Mouse (Mus musculus) stomach, embryonic 14.5 days (tissue): Measurements from ENCODE around the gene Hif1an. TPM values are rescaled to one million over a fixed set of nuclear protein-coding genes. Genes with fewer than 3 reads are reported as not detected.

ENCODE experiments used
- polyA plus RNA-seq: library from polyadenylated mRNA; unstranded; fragments of >200 nt; fragmentation: Nextera tagmentation; extraction: Ambion mirVana; gene quantifications from 2 replicates; pipeline ENCODE4 v1.2.1, GENCODE M21; 2014

Gene Hif1an
- polyA plus RNA-seq, 1 experiment from 2014 or later, result 31.3 TPM

Other genes starting within 250 kb of the Hif1an start
- gene Scd4, start 229.8 kb upstream of the Hif1an start, polyA plus RNA-seq, result 0.10 and 0.25 TPM in 2 replicates
- gene Scd1, start 155.0 kb upstream of the Hif1an start, polyA plus RNA-seq, result 3.7 and 4.3 TPM in 2 replicates
- 0.21 and 0.46 TPM in 2 replicates for gene Wnt8b, start 69.4 kb upstream of the Hif1an start, polyA plus RNA-seq
- gene Sec31b, start 17.0 kb upstream of the Hif1an start, polyA plus RNA-seq, result 0.36 and 0.67 TPM in 2 replicates
- gene Gm20538, start 10.0 kb upstream of the Hif1an start, polyA plus RNA-seq, result not detected in 2 replicates
- 503 and 572 TPM in 2 replicates for gene Ndufb8, start 7.4 kb upstream of the Hif1an start, polyA plus RNA-seq
- gene Pax2, start 193.2 kb downstream of the Hif1an start, polyA plus RNA-seq, result not detected in 2 replicates